Mouse (Mus musculus) ES-E14 (cell line): ENCODE measurements around the gene Klhl2.

ENCODE experiments used
- CHD2 ChIP-seq: IDR thresholded peaks from 2 replicates; pipeline ENCODE4 v1.6.1; 2014; ENCODE audit warnings: mild to moderate bottlenecking, low read depth, low read length, inconsistent platforms
- HCFC1 ChIP-seq: IDR thresholded peaks from 2 replicates; pipeline ENCODE4 v1.6.1; 2012; ENCODE audit warnings: low read length, inconsistent platforms, borderline replicate concordance; ENCODE audit not compliant: insufficient read depth
- ZC3H11A ChIP-seq: IDR thresholded peaks from 2 replicates; pipeline ENCODE4 v1.6.1; 2012; ENCODE audit warnings: low read depth, mild to moderate bottlenecking, inconsistent platforms, low read length, borderline replicate concordance
- ZNF384 ChIP-seq: IDR thresholded peaks from 2 replicates; pipeline ENCODE4 v1.6.1; 2012; ENCODE audit warnings: low read depth, low read length, inconsistent platforms

GRCm38 (mm10) chr8:64786801-64787200 is 63.0 kb downstream of the Klhl2 start:
- TF ChIP-seq ZC3H11A (no peak), ZNF384 (no peak), CHD2 (no peak), HCFC1 (no peak)
